Mouse (Mus musculus) Patski (cell line): ENCODE results near the gene Asb1. TPM values are rescaled to one million over a fixed set of nuclear protein-coding genes. Genes with fewer than 3 reads are reported as not detected.
A peak's percentile ranks its signal among the peaks of the same experiment; 100 is the strongest.

ENCODE experiments used
- ATAC-seq: fragments of 100-300 bp; one replicate; pipeline ENCODE4 v1.8.0; 2021
- CTCF ChIA-PET: fragments of 350-600 bp; sonication (Branson Sonifier 250); formaldehyde crosslinking; loops from one replicate; lab custom pipeline; 2022; ENCODE audit warnings: inconsistent platforms; lab: Charles Lee
- POLR2A ChIA-PET: fragments of 350-600 bp; sonication (Branson Sonifier 250); formaldehyde crosslinking; loops from one replicate; lab custom pipeline; 2022; ENCODE audit warnings: antibody characterized with exemption, inconsistent platforms; lab: Charles Lee
- DNase-seq: peaks from one replicate; pipeline ENCODE4 v3.0.0-alpha.2; 2011; ENCODE audit warnings: low read depth, low spot score
- H3K27me3 ChIP-seq: fragments of 371-371 bp; one replicate; pipeline ENCODE4 v1.5.1; 2021
- CTCF ChIP-seq: fragments of 100-300 bp; IDR thresholded peaks from one replicate; pipeline ENCODE4 v1.5.1; 2021
- in situ Hi-C: fragments of 300-500 bp; cut with MboI; formaldehyde crosslinking; loops from 3 replicates; pipeline ENCODE4 v1.11.1; 2018; ENCODE audit warnings: low pct_unique_long_range_greater_than_20kb, mixed read lengths
- polyA plus RNA-seq: library from polyadenylated mRNA; unstranded; gene quantifications from one replicate; pipeline ENCODE4 v1.2.3, GENCODE M21; 2021

Gene Asb1
- polyA plus RNA-seq, 1 experiment from 2014 or later: 15.4 TPM

DNA sequence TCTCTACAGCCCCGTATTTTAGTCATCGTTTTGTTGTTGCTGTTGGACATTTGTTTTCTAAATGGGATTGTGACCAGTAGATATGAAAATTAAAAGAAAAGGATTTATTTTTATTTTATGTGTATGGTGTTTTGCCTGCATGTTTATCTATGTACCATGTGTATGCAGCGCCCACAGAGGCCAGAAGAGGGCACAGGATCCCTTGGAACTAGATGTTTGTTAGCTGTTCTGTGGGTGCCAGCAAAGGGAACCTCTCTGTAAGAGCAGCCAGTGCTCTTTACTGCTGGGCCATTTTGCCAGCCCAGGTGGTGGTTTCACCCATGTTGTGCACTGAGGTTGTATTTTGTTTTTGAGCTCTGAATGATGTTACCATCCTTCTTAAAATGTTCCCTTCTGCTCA is 33.9 kb downstream of the Asb1 start:
- DNase-seq: no peak
- peaks cover 12% of the 10 kb centered on the region for H3K27me3 ChIP-seq
- in situ Hi-C loops: no loop called here
- CTCF ChIA-PET: interaction anchor here (0.5 to 1.7 kb wide), 10 partner anchors 21 to 394 kb away, joined by 3 to 7 read pairs (median 4); no protein-coding TSS in a partner anchor
- peak; percentile 95 for TF ChIP-seq CTCF
- POLR2A ChIA-PET: no interaction called here
- no peak for ATAC-seq

DNA sequence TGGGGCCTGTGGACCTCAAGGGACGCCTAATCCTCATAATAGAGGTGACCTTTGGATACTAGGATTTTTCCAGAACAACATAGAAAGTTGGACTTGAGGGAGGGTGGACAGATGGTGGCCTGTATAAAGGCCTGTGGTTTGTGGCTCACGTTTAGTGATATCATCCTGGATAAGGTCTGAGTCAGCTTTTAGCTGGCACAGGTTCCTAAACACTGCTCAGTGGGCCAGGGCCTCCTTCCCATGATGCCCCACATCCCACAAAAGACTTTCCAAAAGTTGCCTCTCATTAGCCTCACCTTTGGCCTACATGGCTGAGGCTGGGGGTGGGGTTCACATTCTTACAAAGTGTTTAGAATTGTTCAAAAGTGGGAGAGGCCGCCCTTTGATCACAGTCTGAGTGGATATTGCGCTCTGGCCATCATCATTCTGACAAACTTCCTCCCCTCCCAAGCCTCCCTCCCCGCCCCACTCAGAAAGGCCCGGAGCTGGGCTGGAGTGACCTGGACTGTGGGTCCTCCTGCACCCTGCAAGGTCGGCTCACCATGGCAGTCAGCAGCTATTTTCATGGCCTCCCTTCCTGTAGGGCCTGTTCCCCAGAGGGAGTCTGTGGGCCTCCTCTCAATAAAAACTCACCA is 37.7 kb downstream of the Asb1 start:
- peaks cover under 1% of the 10 kb centered on the region for H3K27me3 ChIP-seq
- in situ Hi-C loops: loop anchor here (5.0 kb wide), 2 partner anchors 174 to 304 kb away; no protein-coding TSS in a partner anchor
- ChIA-PET POLR2A (no interaction called here), CTCF (no interaction called here)
- DNase-seq (no peak), ATAC-seq (peak; percentile 46)
- no peak for TF ChIP-seq CTCF

DNA sequence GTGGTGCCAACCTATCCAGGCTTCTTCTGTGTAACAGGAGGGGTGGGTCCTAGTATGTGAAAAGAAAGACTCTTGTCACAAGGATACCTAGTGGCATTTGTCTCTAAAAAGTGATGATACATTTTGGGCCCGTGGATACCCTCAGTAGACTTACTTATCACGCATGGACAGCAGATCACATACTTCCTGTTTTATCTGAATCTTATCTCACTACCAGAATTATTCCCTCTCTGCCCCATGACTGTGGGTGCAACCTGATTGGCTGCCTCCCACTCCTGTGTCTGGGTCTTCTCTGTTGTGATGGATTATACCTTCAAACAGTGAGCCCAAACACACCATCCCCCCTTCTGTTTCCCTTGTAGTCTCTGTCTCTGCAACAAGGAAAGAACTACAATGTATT is 40.2 kb downstream of the Asb1 start:
- DNase-seq (no peak), ATAC-seq (no peak)
- no peak for TF ChIP-seq CTCF
- in situ Hi-C loops: no loop called here
- H3K27me3 ChIP-seq: no peaks in the 10 kb centered on the region
- ChIA-PET POLR2A (no interaction called here), CTCF (no interaction called here)

DNA sequence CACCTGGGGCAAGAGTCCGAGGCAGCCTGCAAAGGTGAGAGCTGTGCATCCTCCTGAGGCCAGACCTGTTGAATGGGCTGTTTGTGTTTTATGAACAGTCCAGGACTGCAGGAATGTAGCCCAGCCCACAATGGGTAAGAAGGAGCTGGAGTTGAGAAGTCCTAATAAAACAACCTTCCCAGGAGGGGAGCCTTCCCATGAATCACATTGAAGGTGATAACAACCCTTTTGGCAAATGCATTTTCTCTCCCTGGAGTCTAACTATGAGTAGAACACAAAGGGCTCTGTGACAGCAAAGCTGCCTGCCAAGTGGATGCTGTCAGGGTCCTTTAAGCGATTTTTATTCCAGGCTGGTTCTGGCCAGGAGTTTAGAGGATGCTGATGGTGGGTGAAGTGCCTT is 40.9 kb downstream of the Asb1 start:
- ATAC-seq (no peak), DNase-seq (no peak)
- in situ Hi-C loops: no loop called here
- no peaks in the 10 kb centered on the region for H3K27me3 ChIP-seq
- ChIA-PET POLR2A (no interaction called here), CTCF (no interaction called here)
- no peak for TF ChIP-seq CTCF

DNA sequence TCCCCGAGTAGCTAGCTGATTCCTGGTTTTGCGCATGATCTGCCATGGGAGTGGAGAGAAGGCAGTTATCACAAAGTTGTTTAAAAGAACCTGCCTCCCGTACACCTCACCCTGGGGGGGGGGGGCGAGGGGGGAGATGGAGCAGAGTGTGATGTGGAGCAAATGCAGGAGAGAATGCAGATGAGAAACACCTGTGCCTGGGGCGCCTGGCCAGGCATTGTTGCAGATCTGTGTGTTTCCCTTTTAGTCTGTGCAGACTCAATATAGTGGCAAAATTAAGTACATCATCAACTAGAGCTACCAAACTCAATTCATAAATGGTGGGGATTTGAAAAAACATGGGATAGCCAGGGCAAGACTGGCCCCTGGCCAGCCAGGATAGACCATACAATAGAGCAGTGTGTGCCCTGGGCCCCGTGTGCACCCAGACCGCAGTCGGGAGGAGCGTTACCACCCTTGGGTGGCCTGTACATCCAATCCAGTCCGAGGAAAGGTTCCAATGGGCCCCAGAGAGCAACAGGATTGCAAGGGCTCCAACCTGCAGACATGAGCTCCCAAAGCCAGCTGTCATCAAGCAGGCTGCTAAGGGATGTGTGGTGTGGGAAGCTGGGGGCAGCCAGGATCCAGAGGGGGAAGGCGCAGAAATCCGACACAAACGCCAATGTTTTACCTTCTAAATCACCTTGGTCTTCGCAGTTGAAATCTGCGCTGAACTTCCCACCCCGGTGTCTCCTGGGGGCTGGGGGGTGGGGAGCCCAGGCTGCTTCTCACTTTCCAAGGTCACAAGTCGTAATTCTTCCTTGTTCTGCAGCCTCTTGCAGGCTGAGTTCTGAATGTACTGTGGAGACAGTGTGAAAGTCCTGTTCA is 44.9 kb downstream of the Asb1 start:
- no peaks in the 10 kb centered on the region for H3K27me3 ChIP-seq
- POLR2A ChIA-PET: interaction anchor here (0.5 kb wide), 1 partner anchor 95 kb away, joined by 4 read pairs; no protein-coding TSS in a partner anchor
- DNase-seq (no peak), ATAC-seq (no peak)
- CTCF ChIA-PET: no interaction called here
- in situ Hi-C loops: no loop called here
- TF ChIP-seq CTCF: no peak

DNA sequence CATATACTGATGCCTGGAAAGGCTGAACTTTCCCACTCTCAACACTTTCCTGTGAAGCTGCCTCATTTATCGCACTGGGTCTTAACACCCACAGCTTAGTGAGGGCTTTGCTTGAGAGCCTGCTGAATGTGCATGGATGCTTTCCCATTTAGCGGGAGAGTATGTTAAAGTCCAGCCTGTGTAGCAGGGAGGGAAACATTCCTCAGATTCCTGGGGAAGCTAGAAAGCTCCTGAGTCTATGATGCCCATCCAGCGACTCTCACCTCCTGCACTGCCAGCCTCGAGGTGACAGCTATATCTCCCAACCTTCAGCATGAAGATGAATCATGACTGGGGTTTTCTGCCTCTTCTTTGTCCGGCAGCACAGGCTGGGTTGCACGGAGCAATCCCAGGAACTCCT is 49.4 kb downstream of the Asb1 start:
- in situ Hi-C loops: no loop called here
- no peak for TF ChIP-seq CTCF
- POLR2A ChIA-PET: no interaction called here

DNA sequence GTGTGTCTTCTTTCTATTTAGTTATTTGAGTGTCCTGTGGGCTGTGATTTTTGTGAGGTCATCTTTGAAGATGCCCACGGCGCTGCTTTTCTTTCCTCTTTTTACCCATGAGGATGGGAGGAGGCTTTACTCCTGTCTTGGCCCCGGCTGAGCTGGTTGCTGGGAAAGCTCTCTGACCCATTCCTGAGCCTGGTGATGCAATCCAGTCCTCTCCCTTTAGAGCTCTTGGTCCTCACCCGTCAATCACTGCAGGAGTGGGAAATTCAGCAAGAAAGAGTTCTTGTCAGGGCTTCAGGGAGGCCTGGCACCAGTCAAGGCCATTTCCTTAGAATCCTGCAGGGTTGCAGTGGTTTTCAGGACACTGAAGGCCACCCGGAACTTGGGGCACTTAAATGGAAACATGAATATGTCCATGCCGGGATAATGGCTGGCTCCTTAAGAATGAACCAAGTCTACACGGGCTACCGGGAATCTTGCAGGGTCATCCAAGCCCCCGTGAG is 55.2 kb downstream of the Asb1 start:
- DNase-seq (no peak), ATAC-seq (no peak)
- TF ChIP-seq CTCF: no peak
- no peaks in the 10 kb centered on the region for H3K27me3 ChIP-seq
- ChIA-PET POLR2A (interaction anchor here (0.5 kb wide), 1 partner anchor 111 kb away, joined by 3 read pairs; no protein-coding TSS in a partner anchor), CTCF (no interaction called here)
- in situ Hi-C loops: no loop called here

More for the DNA sequence above, 49.4 kb downstream of the Asb1 start:
- H3K27me3 ChIP-seq: no peaks in the 10 kb centered on the region
- ATAC-seq (peak; percentile 73), DNase-seq (no peak)
- CTCF ChIA-PET: interaction anchor here (1.1 kb wide), 1 partner anchor 142 kb away, joined by 3 read pairs; no protein-coding TSS in a partner anchor

DNA sequence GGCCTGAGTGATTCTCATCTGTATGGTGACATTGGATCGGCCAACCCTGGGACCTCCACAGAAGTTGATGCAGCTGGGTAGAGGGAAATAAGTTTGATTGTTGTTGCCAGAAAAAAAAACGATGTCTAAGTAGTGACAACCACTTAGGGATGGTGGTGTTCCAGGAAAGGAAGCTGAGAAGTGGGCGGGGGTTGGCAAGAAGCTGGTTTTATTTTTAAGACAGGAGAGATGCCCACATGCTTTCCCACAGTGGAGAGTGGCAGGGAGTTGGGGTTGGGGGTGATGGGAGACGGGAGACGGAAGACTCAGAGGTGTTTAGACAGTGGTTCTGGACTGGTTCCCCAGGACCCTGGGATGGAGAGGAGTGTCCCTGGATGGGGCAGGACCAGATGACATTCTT is 57.3 kb downstream of the Asb1 start:
- TF ChIP-seq CTCF: no peak
- ATAC-seq: no peak
- H3K27me3 ChIP-seq: no peaks in the 10 kb centered on the region
- in situ Hi-C loops: no loop called here
- CTCF ChIA-PET: no interaction called here
- no peak for DNase-seq
- POLR2A ChIA-PET: no interaction called here

DNA sequence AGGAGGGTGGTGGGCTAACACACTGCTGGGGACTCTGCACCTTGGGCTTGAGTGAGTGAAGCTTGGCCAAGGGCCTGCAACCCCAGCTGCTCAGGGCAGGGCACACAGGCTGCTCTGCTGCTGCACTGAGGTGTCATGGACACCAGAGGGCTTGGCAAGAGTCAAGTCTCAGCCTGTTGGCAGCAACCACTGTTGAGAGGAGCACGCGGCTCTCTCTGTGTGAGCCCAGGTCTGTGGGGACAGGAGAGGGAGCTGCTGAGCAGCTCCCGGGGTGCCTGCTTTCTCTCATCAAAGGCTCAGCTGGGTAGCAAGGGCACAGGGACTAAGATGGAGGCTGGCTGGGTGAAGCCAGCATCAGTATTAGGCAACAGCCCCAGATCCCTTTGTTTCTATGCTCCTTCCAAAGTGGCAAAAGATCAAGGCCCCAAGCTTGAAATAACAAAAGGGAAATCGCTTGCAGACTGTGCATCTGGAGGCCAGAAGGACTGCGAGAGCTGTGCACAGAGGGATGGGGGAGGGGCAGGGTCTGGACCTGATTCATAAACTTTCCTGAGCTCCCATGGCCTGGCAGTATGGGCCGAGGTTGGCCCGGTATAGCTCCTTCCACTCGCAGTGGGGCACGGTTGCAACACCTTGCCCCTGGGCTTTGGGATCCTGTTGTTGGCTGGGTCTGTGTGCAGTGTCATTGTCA is 60.5 kb downstream of the Asb1 start:
- CTCF ChIA-PET: interaction anchor here (0.8 to 1.2 kb wide), 3 partner anchors 10 to 24 kb away, joined by 3 to 4 read pairs (median 4); no protein-coding TSS in a partner anchor
- peak; percentile 74 for TF ChIP-seq CTCF
- POLR2A ChIA-PET: no interaction called here
- H3K27me3 ChIP-seq: no peaks in the 10 kb centered on the region
- in situ Hi-C loops: no loop called here
- DNase-seq: no peak
- ATAC-seq: no peak

DNA sequence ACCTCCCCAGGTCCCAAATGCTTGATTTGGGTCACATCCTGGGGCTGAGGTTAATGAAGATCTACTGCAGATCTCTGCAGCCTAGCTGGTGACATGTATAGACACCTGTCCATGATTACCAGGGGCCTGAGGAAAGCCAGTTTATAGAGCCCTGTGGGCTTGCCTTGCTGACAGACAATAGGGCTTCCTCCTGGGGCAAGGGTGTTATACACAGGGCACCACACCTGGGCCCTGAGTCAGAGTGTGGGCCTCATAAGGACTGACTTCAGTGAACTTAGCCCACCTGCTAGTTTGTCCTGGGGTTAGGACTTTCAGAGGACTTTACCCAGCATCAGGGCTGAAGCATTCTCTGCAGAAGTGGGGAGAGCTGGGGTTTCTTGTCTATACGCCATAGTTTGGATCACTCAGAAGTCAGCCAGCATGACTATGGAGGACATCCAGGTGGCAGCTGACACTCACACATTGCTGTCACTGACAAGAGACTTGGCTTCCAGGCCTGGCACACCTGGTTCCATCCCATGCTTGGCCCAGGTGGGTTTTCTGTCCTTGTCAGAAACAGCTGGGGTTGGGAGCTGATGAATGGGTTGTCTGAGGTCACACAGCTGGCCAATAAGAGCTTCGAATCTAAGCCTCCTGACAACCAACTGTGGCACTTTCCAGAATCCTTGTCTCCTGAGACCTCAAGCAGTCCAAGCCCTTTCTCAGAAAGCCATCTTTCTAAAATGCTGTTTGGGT is 61.2 kb downstream of the Asb1 start:
- no peaks in the 10 kb centered on the region for H3K27me3 ChIP-seq
- no peak for TF ChIP-seq CTCF
- DNase-seq: no peak
- no peak for ATAC-seq
- POLR2A ChIA-PET: no interaction called here
- in situ Hi-C loops: no loop called here
- CTCF ChIA-PET: interaction anchor here (1.2 to 1.3 kb wide), 3 partner anchors 9 to 19 kb away, joined by 3 to 4 read pairs (median 4); no protein-coding TSS in a partner anchor
